Mouse (Mus musculus): ENCODE data around the gene Pip5k1a. TPM values are rescaled to one million over a fixed set of nuclear protein-coding genes. Genes with fewer than 3 reads are reported as not detected.
"Not testable (repeated sequence)": the region's sequence is repeated elsewhere in the genome, so short reads cannot be mapped to it uniquely, and the experiment has no call there.

Gene Pip5k1a
- 10 to 100 TPM; 16.5 to 17.1 TPM for total RNA-seq (2021)

DNA sequence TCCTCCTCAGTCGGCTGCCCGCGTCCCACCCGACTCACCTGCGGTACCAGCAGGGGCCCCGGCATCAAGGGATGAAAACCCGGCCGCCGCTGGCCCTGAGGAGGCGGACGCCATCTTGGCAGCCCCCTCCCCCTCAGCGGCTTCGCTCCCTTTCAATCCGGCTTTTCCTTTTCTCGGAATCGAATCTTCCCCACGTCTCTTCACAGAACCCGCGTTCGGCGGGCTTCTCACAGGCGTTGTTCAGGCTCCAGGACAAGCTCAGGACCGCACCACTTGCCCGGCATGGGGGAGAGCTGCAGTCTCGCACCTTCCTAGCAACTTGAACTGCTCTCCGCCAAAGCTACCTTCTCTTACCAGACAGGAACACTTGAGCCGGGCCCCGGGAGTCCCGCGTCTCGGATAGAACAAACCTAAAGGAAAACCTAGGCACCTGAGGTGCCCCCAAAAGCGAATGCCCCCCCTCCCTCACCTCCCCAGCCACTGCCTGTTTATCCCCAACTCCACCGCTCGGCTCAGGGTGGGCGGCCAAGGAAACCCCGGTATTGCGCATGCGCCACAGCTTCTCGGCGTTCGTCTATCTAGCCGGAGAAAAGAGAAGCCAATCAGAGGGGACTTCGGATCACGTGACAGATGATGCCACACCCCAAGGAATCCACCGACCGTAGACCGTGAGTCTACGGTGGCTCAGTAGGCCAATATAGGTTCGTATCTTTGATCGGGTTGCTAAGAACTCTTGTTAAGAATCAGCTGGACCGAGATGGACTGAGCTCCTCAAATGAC, at the start of gene Pip5k1a:
TSS of gene Pip5k1a (minus strand) at position 593 of the 780 bp plus-strand sequence.
- intact Hi-C loops (cut with DNase I): no loop called here
- DNase-seq: peak; percentile 92 to 94

DNA sequence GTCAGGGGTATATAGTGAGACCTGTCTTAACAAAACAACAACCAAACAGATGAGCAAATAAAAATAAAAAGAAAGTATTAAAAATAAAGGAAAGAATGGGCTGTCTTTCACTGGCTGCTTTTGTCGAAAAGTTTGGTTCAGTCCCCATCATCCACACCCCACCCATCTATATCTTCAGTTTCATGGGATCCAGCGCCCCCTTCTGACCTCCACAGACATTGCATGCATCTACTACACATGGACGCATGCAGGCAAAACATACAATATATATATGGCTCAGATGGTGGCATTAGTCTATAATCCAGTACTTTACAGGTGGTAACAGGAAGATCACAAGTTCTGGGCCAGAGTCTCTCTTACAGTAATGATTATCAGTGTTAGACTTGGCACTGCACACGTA, 47.1 kb upstream of the Pip5k1a start:
- intact Hi-C loops (cut with DNase I): no loop called here
- DNase-seq: peak in 1 of 2 experiments; percentile 60

DNA sequence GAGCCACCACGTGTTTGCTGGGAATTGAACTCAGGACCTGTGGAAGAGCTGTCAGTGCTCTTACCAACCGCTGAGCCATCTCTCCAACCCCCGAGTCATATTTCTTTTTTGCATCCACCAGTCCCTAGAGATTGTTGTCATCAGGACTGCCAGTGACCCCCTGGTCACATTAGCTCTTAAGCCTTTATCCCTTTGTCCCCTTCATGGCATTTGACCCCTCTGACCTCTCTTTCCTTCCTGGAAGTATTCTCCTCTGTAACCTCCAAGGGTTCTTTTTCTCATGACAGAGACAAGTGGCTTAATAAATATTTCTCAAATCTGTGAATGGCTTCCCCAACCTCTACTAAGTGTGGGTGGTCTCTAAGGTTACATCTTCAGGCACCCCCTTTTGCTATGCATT, 41.2 kb upstream of the Pip5k1a start:
- DNase-seq: no peak
- intact Hi-C loops (cut with DNase I): no loop called here

DNA sequence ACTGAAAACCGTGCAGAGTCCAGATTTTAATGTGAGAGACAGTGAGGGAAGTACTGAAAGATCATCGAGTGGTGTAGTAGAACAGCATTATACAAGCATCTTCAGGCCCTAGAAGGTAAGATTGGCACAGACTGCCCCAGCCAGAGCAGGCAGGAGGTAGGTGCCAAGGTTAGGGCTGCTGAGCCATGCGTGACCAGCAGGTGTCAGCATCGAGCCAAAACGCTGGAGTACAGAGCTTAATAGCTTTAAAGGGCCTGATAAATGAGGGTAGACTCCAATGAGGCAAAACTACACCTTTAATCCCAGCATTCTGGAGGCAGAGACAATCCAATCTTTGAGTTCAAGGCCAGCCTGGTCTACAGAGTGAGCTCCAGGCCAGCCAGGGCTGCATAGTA, 35.9 kb upstream of the Pip5k1a start:
- peak; percentile 90 to 95 for DNase-seq
- intact Hi-C loops (cut with DNase I): loop anchor here (1.0 to 2.0 kb wide), 3 partner anchors 32 to 121 kb away; partner anchors contain the start of gene Gabpb2

DNA sequence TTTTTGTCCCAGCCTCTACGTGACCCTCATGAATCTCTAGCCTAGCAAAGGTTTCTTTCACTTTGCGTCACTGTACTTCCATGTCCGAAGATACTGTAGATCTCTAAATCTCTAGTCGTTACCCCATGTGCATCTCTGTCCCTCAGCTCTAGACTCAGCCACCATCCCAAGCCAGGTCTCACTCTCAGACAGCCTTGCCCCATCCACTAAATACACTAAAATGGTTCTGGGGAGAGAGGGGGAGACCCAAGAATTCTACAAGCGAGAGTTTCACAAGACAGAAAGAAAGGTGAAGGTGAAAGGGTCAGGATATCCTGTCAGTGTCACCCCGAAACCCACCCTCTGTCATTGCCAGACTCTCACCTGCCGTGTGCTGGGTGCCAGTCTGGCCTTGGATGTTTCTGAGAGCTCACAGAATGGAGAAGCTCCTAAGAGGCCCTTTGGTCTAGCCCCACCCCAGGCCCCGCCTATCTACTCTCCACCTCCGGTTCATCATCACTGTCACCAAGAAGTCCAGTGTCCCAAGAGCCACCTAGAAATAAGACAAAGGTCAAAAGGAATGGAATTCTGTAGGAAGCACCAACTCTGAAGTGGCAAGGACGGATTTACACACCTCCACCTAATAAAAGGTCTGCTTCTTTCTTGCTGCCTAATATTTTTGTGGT, 35.4 kb upstream of the Pip5k1a start, which contains the start of gene Tnfaip8l2:
TSS of gene Tnfaip8l2 (minus strand) at position 409 of the 665 bp plus-strand sequence.
- intact Hi-C loops (cut with DNase I): loop anchor here (1.0 to 2.0 kb wide), 3 partner anchors 32 to 121 kb away; partner anchors contain the start of gene Gabpb2
- DNase-seq: peak in 1 of 2 experiments; percentile 31

DNA sequence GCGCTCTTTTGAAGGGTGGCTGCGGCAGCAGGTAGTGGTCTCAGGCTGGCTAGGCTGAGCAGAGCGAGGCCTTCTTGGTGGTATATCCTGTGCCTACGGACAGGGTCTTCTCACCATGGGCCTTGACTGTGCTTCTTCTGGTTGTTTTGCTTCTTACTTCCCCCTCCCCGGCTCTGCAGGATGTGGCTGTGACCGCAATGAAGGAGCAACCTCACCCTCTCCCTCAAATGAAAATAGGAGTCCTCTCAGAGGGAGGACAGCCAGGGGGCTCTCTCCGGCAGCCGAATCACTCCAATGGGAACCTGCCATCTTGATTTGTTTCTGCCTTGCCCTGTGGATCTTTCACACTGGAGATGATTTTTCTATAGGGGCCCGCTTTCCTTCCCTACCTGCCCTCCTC, 34.7 kb upstream of the Pip5k1a start:
- intact Hi-C loops (cut with DNase I): no loop called here
- peak in 1 of 2 experiments; percentile 31 for DNase-seq

DNA sequence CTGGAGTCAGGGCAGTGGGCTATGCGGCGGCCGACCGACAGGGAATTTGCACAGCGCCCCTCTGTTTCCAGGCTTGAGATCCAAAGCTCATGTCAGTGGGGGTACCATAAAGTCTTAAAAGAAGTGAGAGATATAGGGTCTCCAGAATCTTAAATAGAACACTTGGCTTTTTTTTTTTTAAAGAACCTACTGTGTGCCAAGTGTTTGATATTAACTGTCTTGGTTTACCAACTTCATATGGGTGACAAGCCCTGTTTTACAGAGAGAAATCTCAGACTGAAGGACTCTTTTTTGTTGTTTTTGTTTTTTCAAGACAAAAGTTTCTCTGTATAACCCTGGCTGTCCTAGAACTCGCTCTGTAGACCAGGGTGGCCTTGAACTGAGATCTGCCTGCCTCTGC, 34.1 kb upstream of the Pip5k1a start:
- no peak for DNase-seq
- intact Hi-C loops (cut with DNase I): no loop called here

DNA sequence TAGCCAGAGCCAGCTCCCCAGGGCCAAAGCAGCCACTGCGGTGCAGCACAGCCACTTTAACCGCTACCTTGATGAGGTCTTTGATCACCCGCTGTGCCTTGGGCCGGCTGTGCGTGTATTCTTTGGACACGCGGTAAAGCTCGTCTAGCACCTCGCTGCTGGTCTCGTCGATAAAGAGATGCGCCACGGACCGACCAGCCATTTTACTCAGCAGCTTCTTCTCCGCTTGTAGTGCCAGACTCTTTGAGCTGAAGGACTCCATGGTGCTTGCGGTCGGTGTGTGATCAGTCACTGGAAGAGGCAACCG, 33.5 kb upstream of the Pip5k1a start:
- no peak for DNase-seq
- intact Hi-C loops (cut with DNase I): no loop called here

DNA sequence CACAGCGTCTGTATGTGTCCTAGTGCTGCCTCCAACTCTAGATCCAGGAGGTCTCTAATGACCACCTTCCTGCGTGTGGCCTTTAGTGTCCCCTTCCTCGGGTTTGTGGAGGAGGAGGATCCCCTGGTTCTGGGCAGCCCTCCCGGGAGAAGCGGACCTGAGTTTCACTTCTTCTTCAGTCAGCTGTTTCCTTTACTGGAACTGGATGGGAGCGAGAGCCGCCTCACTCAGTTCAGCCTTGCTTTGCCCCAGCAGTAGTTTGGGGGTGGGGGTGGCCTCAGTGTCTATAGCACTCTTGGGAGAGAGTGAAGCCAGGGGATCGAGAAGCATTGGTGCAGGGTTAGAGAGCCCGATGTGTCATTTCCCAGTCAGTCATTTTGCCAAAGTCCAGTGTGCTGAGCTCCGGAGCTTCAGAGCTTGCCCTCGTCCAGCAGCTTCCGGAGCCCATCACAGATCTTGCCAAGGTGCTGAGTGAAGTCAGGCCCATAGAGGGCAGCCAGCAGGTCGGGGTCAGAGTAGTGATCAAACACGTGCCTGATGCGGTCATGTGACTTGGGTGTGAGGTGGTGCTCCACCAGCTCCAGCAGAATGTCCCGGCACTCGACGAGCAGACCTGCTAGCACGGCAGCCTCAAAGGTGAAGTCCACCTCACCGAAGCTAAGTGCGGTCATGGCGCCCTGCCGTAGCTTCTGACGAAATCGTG, 33.0 kb upstream of the Pip5k1a start:
- intact Hi-C loops (cut with DNase I): no loop called here
- DNase-seq: peak in 1 of 2 experiments; percentile 24

DNA sequence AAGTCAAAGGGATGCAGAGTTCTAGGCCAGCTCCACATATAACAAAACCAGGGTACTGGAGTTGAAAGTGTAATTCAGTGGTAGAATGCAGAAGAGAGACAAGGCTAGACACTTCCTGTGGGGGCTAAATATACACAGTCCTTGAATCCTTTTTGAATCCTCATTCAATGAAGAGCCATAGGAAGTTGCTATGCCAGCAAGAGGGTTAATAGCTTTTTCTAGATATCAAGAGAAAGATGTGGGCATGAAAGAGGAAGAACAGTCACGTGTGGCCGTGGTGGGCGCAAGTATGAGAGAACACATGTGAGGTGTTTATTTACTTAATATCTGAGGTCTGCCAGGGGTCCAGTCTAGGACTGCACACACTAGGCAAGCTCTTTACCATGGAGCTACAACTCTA, 29.6 kb upstream of the Pip5k1a start:
- DNase-seq: no peak
- intact Hi-C loops (cut with DNase I): no loop called here

DNA sequence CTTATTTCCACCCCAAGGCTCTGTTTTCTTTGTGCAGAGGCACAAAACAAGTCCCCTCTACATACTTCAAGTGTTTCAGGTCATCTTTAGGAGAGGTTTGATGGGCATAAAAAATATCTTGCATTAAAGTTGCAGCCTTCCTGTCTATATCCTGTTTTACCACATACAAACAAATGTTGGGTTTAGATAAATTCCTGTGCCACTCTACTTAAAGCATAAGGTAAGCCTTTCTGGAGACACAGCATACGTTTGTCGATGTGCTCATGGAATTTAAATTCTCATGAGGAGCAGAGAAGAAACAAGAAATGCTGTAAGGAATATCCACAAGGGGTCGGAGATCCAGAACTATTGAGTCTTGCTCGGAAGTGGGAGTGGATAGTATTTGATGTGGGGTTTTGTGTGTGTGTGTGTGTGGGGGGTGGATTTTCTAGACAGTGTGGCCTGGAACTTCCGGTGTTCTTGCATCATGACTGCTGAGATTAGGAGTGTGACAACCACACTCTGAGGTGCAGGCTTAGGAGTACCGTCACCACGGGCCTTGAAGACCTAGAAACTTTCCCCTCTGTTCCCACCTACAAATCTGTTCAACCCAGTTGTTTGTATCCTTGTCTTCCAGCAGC, 28.8 kb upstream of the Pip5k1a start:
- no peak for DNase-seq
- intact Hi-C loops (cut with DNase I): no loop called here

DNA sequence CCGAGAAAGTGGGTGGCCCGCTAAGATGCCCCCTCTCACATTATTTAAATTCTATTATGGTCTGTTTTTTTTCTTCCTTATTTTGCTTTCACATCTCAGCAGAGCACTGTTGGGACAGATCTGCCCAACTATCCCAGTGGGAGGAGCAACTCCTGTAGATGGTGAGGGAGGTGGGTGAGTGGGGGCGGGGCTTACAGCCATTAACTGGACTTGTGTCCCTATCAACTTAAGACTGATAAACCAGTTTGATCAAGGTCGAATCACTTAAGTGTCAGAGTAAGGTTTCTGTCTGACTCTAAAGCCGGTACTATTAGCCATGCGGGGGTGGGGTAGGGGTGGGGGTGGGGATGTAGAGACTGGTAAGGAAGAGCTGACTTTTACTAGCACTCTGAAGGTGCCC, 28.3 kb upstream of the Pip5k1a start:
- intact Hi-C loops (cut with DNase I): no loop called here
- DNase-seq: peak; percentile 47 to 51

DNA sequence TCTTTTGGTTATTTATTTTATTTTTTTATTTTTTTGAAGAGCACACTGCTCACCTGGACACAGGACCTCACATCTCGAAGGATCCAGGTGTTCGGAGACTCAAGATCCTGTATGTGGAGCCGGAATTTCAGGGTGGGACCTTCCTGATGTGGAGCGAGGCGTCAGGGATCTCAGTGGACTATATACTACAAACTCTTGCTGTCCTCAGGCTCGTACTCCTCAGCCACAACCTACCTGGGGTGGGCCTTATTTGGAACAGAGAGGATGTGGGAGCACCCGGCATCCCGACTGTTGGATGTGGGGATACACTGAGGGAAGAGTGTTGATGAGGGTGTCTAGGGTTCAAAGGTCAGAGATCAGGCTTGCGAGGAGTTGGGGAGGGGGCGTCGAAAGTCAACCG, 27.4 kb upstream of the Pip5k1a start:
- DNase-seq; intact Hi-C loops (cut with DNase I): not testable (repeated sequence)

DNA sequence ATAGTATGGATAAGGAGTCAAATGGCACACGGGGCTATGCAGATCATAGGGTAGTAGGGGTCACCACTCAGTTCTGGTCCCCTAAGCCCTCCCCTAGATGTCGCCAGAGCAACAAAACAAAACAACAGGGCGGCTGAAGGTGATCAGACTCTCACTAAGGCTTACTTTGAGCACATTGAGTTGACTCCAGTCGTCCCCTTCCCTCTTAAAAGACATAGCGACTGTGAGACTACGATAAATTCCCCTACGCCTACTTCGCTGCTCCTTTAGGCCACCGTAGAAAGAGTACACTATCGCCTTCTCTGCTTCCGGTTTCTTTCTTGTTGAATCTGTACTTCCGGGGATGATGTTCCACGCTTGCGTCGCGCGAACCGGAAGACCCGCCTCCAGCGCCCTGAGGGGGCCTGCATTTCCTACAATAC, 27.0 kb upstream of the Pip5k1a start, which contains the start of the genes Scnm1 and Lysmd1:
TSS of gene Scnm1 (minus strand) at position 332 of the 422 bp plus-strand sequence.
TSS of gene Lysmd1 (plus strand) at position 409 of the 422 bp plus-strand sequence.
- intact Hi-C loops (cut with DNase I): loop anchor here (2.0 kb wide), 1 partner anchor 23 kb away; the partner anchor contains the start of gene Vps72
- peak; percentile 85 to 86 for DNase-seq

DNA sequence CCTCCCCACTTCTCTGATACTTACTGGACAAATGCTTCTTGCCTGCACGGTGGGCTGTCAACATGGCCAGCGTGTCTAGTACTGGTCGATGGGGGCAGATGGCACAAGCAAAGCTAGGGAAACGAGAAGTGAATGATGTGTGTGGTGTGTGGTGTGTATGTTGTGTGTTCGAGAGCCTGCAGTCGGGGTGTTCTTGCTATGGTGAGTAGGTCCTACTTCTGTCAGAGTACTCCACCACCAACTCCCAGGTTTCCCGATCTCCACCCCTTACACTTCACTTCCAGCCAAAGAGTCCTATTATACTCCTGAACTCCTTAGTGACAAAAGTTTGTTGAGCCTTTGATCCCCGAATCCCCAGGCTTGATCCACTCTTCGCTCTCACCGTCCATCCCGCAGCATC, 26.4 kb upstream of the Pip5k1a start:
- DNase-seq: no peak
- intact Hi-C loops (cut with DNase I): loop anchor here (2.0 kb wide), 1 partner anchor 22 kb away; the partner anchor contains the start of gene Vps72

DNA sequence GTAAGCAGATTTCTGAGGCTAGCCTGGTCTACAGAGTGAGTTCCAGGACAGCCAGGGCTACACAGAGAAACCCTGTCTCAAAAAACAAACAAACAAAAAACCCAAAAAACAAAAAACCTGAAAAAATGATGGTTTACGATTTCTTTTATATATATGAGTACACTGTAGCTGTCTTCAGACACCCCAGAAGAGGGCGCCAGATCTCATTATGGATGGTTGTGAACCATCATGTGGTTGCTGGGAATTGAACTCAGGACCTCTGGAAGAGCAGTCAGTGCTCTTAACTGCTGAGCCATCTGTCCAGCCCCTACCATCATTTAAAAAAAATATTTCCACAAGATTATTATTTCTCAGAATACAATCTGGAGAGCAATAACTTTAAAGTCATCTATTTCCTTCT, 25.7 kb upstream of the Pip5k1a start:
- intact Hi-C loops (cut with DNase I): loop anchor here (2.0 kb wide), 1 partner anchor 22 kb away; the partner anchor contains the start of gene Vps72
- DNase-seq: not testable (repeated sequence)

DNA sequence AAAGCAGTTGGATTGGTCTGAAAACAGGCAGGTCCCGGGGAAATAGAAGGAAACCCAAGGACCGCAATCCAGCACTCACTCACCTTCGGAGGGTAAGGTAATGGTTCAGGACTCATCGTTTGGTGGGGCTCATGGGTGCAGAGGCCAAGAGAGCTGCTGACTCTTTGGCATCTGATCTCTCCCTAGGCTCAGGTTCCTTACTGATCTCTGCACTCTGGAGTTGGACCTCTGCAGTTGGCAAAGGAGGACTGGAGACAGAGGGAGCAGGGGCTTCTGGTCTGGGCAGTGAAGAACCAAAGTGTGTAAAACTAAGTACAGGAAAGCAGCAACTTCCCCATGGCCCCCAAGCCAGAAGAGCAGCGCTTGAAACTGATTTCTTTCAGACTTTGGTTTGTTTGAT, 23.4 kb upstream of the Pip5k1a start:
- no peak for DNase-seq
- intact Hi-C loops (cut with DNase I): no loop called here

DNA sequence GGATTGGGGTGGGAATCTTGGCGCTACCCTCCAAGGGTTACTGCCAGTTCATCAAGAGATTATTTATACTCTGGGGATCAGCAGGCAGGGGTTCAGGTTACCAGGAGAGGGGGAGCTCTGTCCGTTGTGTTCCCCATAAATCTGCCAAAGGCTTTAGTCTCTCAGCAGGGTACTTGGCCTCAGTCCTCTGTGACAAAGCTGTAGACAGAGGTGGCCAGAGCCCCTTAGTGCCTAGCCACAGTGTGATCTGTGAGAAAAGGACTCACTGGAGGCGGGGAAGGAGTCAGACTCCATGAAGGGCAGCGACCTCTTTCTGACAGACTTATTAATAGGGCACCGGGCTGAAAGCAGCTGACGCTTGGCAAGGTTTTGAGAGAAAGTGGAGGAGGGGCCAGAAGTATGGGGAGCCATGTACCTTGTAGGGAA, 22.5 kb upstream of the Pip5k1a start:
- intact Hi-C loops (cut with DNase I): no loop called here
- DNase-seq: peak in 1 of 2 experiments; percentile 52

DNA sequence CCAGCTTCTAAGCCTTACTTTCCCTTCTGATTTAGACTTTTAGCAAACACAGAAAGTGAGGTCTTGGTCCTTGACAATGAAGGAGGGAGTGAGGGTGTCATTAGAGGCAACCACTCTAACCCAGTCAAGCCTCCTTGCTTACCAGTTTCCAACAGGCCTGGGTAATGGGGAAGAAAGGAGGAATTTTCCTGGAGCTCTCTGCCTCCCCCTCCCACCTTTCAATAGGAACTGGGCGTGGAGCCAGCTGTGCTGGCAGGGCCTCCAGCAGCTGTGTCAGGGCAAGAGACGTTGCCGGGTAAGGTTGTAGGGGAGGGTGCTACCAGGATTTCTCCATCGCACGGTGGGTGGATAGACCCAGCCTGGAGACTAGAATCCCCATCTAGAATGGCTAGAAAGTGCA, 18.2 kb upstream of the Pip5k1a start:
- DNase-seq: peak; percentile 40 to 46
- intact Hi-C loops (cut with DNase I): no loop called here

DNA sequence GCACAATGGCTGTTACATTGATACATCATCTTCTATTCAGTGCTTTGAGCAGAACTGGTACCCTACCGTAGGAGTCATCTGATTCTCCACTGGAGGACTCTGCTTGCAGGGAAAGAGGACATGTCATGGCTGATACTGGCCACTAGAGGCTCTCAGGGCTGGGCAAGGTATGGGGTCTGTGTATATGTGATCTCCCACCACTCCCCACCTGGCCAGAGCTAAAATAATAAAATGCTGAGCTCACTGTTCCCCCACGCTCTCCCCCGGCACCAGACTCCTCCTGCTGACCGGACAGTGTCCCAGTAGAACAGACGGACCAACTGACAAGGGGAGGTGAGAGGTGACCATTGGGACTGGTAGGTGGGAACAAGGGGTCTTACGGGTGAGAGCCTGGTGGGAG, 17.5 kb upstream of the Pip5k1a start, which contains the start of gene Tmod4:
TSS of gene Tmod4 (plus strand) at position 231 of the 400 bp plus-strand sequence.
- intact Hi-C loops (cut with DNase I): no loop called here
- DNase-seq: no peak

Data from heart, postnatal 36 days (tissue).